Mouse (Mus musculus) CH12.LX (cell line): ENCODE measurements around the gene Ttc36. TPM values are rescaled to one million over a fixed set of nuclear protein-coding genes. Genes with fewer than 3 reads are reported as not detected.

Experiments used
- DNase-seq: peaks from one replicate; pipeline ENCODE4 v3.0.0-alpha.2; 2013; ENCODE audit errors: extremely low read depth
- H3K27ac ChIP-seq: 2 replicates; pipeline ENCODE4 v1.5.1; 2012; ENCODE audit warnings: low read depth, mild to moderate bottlenecking, control low read depth, moderate library complexity; ENCODE audit not compliant: insufficient read depth
- H3K27me3 ChIP-seq: replicated peaks from 2 replicates; pipeline ENCODE3; 2012; ENCODE audit warnings: inconsistent platforms
- H3K36me3 ChIP-seq, 2 experiments: replicated peaks in 1 of 2; 2 replicates each; pipeline versions ENCODE3 to v1.6.1; 2012; ENCODE audit warnings: inconsistent platforms in 1 of 2, low read length in 1 of 2, mild to moderate bottlenecking in 1 of 2, mixed read lengths in 1 of 2, moderate library complexity in 1 of 2; ENCODE audit not compliant: control insufficient read depth in 1 of 2, insufficient read depth in 1 of 2
- H3K4me1 ChIP-seq, 2 experiments: 2 replicates each; pipeline ENCODE4 v1.6.1; 2012; ENCODE audit warnings: inconsistent platforms in 1 of 2, moderate library complexity in 1 of 2; ENCODE audit not compliant: insufficient read depth in 2 of 2, control insufficient read depth in 1 of 2
- H3K4me2 ChIP-seq: 2 replicates; pipeline ENCODE4 v1.6.1; 2012; ENCODE audit warnings: low read depth, mild to moderate bottlenecking, control low read depth; ENCODE audit not compliant: poor library complexity, insufficient read depth, severe bottlenecking
- H3K4me3 ChIP-seq, 3 experiments: fragments of 150-350 bp in 1 of 3; sonication (generic) in 1 of 3; replicated peaks in 1 of 3; 2 replicates each; pipeline versions ENCODE3 to v1.5.1; 2011 to 2012; ENCODE audit warnings: low read depth in 2 of 3, low read length in 2 of 3, mild to moderate bottlenecking in 2 of 3, moderate library complexity in 2 of 3, control low read depth in 1 of 3, improper control_type of control experiment in 1 of 3, inconsistent platforms in 1 of 3, mixed read lengths in 1 of 3; ENCODE audit not compliant: poor library complexity in 1 of 3
- H3K79me2 ChIP-seq: replicated peaks from 2 replicates; pipeline ENCODE4 v1.6.1; 2012; ENCODE audit warnings: mild to moderate bottlenecking, moderate library complexity; ENCODE audit not compliant: control insufficient read depth, poor library complexity, insufficient read depth, severe bottlenecking; ENCODE audit errors: extremely low read depth
- H3K9ac ChIP-seq: 2 replicates; pipeline ENCODE4 v1.6.1; 2012; ENCODE audit warnings: low read depth, mild to moderate bottlenecking, control low read depth, moderate library complexity; ENCODE audit not compliant: insufficient read depth
- H3K9me3 ChIP-seq: replicated peaks from 2 replicates; pipeline ENCODE3; 2012; ENCODE audit warnings: low read length, inconsistent platforms, mixed read lengths
- CTCF ChIP-seq, 2 experiments: IDR thresholded peaks in 1 of 2; conservative IDR thresholded peaks in 1 of 2; 2 replicates each; pipeline ENCODE4 v1.5.1; 2011 to 2012; ENCODE audit warnings: low read depth in 2 of 2, low read length in 2 of 2, improper control_type of control experiment in 1 of 2, inconsistent platforms in 1 of 2, mild to moderate bottlenecking in 1 of 2, moderate library complexity in 1 of 2
- E2F4 ChIP-seq: IDR thresholded peaks from 2 replicates; pipeline ENCODE4 v1.6.1; 2011; ENCODE audit warnings: low read depth, low read length, improper control_type of control experiment; ENCODE audit not compliant: insufficient replicate concordance
- EP300 ChIP-seq: IDR thresholded peaks from 2 replicates; pipeline ENCODE4 v1.6.1; 2011; ENCODE audit warnings: low read length, improper control_type of control experiment
- ETS1 ChIP-seq: conservative IDR thresholded peaks from 2 replicates; pipeline ENCODE4 v1.6.1; 2012; ENCODE audit warnings: low read depth, mild to moderate bottlenecking, inconsistent platforms, low read length, improper control_type of control experiment, moderate library complexity
- GABPA ChIP-seq: IDR thresholded peaks from 2 replicates; pipeline ENCODE4 v1.6.1; 2012; ENCODE audit warnings: low read depth, low read length, improper control_type of control experiment, inconsistent platforms; ENCODE audit not compliant: insufficient replicate concordance
- HCFC1 ChIP-seq: IDR thresholded peaks from 2 replicates; pipeline ENCODE4 v1.6.1; 2012; ENCODE audit warnings: low read depth, mild to moderate bottlenecking, inconsistent platforms, low read length, improper control_type of control experiment
- IRF4 ChIP-seq: IDR thresholded peaks from 2 replicates; pipeline ENCODE4 v1.6.1; 2014; ENCODE audit warnings: low read depth, mild to moderate bottlenecking, inconsistent platforms, low read length, improper control_type of control experiment
- JUND ChIP-seq: conservative IDR thresholded peaks from 2 replicates; pipeline ENCODE4 v1.6.1; 2011; ENCODE audit warnings: low read depth, low read length, improper control_type of control experiment
- MAFK ChIP-seq: IDR thresholded peaks from 2 replicates; pipeline ENCODE4 v1.6.1; 2011; ENCODE audit warnings: low read length, improper control_type of control experiment; ENCODE audit not compliant: insufficient replicate concordance
- MAX ChIP-seq: IDR thresholded peaks from 2 replicates; pipeline ENCODE4 v1.6.1; 2011; ENCODE audit warnings: low read length, improper control_type of control experiment
- MAZ ChIP-seq: IDR thresholded peaks from 2 replicates; pipeline ENCODE4 v1.6.1; 2012; ENCODE audit warnings: low read depth, mild to moderate bottlenecking, inconsistent platforms, low read length, improper control_type of control experiment, moderate library complexity
- MEF2A ChIP-seq: IDR thresholded peaks from 2 replicates; pipeline ENCODE4 v1.6.1; 2014; ENCODE audit warnings: low read depth, mild to moderate bottlenecking, inconsistent platforms, low read length, improper control_type of control experiment, borderline replicate concordance
- NRF1 ChIP-seq: IDR thresholded peaks from 2 replicates; pipeline ENCODE4 v1.6.1; 2014; ENCODE audit warnings: low read depth, mild to moderate bottlenecking, inconsistent platforms, low read length, improper control_type of control experiment, moderate library complexity
- PAX5 ChIP-seq: IDR thresholded peaks from 2 replicates; pipeline ENCODE4 v1.6.1; 2012; ENCODE audit warnings: low read length, inconsistent platforms, mixed read lengths
- POLR2A ChIP-seq: IDR thresholded peaks from 2 replicates; pipeline ENCODE4 v1.6.1; 2011; ENCODE audit warnings: low read depth, mild to moderate bottlenecking, improper control_type of control experiment, low read length
- POLR2AphosphoS2 ChIP-seq: IDR thresholded peaks from 2 replicates; pipeline ENCODE4 v1.6.1; 2011; ENCODE audit warnings: low read depth, low read length, improper control_type of control experiment
- RAD21 ChIP-seq: IDR thresholded peaks from 2 replicates; pipeline ENCODE4 v1.6.1; 2011; ENCODE audit warnings: low read depth, mild to moderate bottlenecking, low read length, improper control_type of control experiment, moderate library complexity
- RCOR1 ChIP-seq: conservative IDR thresholded peaks from 2 replicates; pipeline ENCODE4 v1.6.1; 2012; ENCODE audit warnings: low read depth, mild to moderate bottlenecking, inconsistent platforms, low read length, improper control_type of control experiment
- SIN3A ChIP-seq: IDR thresholded peaks from 2 replicates; pipeline ENCODE4 v1.6.1; 2012; ENCODE audit warnings: low read length, improper control_type of control experiment, inconsistent platforms
- SMC3 ChIP-seq: IDR thresholded peaks from 2 replicates; pipeline ENCODE4 v1.6.1; 2011; ENCODE audit warnings: low read depth, low read length, improper control_type of control experiment
- TBP ChIP-seq: conservative IDR thresholded peaks from 2 replicates; pipeline ENCODE4 v1.6.1; 2011; ENCODE audit warnings: low read depth, low read length, improper control_type of control experiment
- USF1 ChIP-seq: IDR thresholded peaks from 2 replicates; pipeline ENCODE4 v1.6.1; 2014; ENCODE audit warnings: low read depth, mild to moderate bottlenecking, inconsistent platforms, low read length, improper control_type of control experiment
- ZC3H11A ChIP-seq: IDR thresholded peaks from 2 replicates; pipeline ENCODE4 v1.6.1; 2012; ENCODE audit warnings: low read depth, mild to moderate bottlenecking, inconsistent platforms, low read length, improper control_type of control experiment
- ZKSCAN1 ChIP-seq: IDR thresholded peaks from 2 replicates; pipeline ENCODE4 v1.6.1; 2012; ENCODE audit warnings: low read depth, inconsistent platforms, low read length, improper control_type of control experiment, borderline replicate concordance
- ZMIZ1 ChIP-seq: IDR thresholded peaks from 2 replicates; pipeline ENCODE4 v1.6.1; 2012; ENCODE audit warnings: low read depth, mild to moderate bottlenecking, inconsistent platforms, low read length, improper control_type of control experiment
- ZNF384 ChIP-seq: IDR thresholded peaks from 2 replicates; pipeline ENCODE4 v1.6.1; 2012; ENCODE audit warnings: low read depth, low read length, improper control_type of control experiment, inconsistent platforms
- dilution Hi-C: fragments of 300-500 bp; cut with MboI; formaldehyde crosslinking; loops from 2 replicates; pipeline ENCODE4 v1.14.3; 2020; ENCODE audit warnings: low sequenced_read_pairs; ENCODE audit not compliant: extremely low pct_unique_long_range_greater_than_20kb, extremely low pct_ligation_motif_present
- in situ Hi-C: fragments of 300-500 bp; cut with MboI; formaldehyde crosslinking; loops from 3 replicates; pipeline ENCODE4 v1.14.3; 2019; ENCODE audit warnings: low sequenced_read_pairs, low pct_ligation_motif_present, low pct_unique_long_range_greater_than_20kb, mixed read lengths
- polyA plus RNA-seq: library from polyadenylated mRNA; unstranded; fragments of >175 nt; gene quantifications from 2 replicates; pipeline ENCODE4 v1.2.1, GENCODE M21; 2012; ENCODE audit warnings: low read depth; ENCODE audit not compliant: insufficient read length
- total RNA-seq, 2 experiments: library from RNA; depleted of rRNA; stranded (reverse); fragments of 300-350 nt in 1 of 2; fragments of >200 nt in 1 of 2; gene quantifications; 2 replicates each; pipeline ENCODE4 v1.2.3; 2012 to 2014

Ttc36 gene
- total and polyA plus RNA-seq, 3 experiments = 0.51 to 0.68 TPM; not detected in 1

GRCm38 (mm10) chr9:44830506-44830905, 27.6 kb upstream of the Ttc36 start:
- DNase-seq = no peak

DNA sequence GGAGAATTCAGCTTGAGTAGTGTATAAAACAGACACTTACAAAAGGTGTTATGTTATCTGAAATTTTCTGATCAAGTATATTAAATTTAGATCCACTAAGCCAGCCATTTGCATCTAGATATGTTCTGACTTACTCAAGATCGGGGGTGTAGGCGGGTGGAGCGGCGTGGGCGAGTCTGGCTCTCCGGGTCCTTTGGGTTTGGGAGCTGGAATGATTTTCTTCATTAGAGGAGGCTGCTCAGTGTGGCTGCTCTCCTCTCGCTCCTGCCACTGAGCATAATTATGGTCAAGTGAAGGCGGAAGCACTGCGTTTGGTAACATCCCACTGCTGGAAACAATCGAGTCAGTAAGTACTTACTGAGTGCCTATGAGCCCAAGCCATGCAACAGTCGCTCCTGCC, 26.1 kb upstream of the Ttc36 start:
- no peak overlapping the region for H3K4me3 ChIP-seq
- no peak overlapping the region for H3K4me2 ChIP-seq
- in situ Hi-C loops (no loop called here), dilution Hi-C loops (no loop called here)
- peaks cover 84 to 96% of the 10 kb centered on the region in 2 experiments for H3K36me3 ChIP-seq
- H3K4me1 ChIP-seq = no peaks in the 10 kb centered on the region
- DNase-seq = no peak
- no peak overlapping the region for H3K27ac ChIP-seq
- H3K9ac ChIP-seq = no peak overlapping the region
- H3K27me3 ChIP-seq = no peaks in the 10 kb centered on the region
- TF ChIP-seq RCOR1 = no peak
- no peak for TF ChIP-seq MEF2A
- no peak for TF ChIP-seq MAZ
- no peak for TF ChIP-seq SMC3
- TF ChIP-seq, all 38 proteins: peak for 0
- Histone ChIP-seq H3K9me3 (no peaks in the 10 kb centered on the region), H3K79me2 (no peaks in the 10 kb centered on the region)

More at GRCm38 (mm10) chr9:44830506-44830905, 27.6 kb upstream of the Ttc36 start:
- Histone ChIP-seq H3K4me3 (no peak overlapping the region), H3K36me3 (peaks cover 86 to 97% of the 10 kb centered on the region in 2 experiments), H3K4me2 (no peak overlapping the region), H3K9ac (no peak overlapping the region), H3K27ac (no peak overlapping the region)
- no peak for TF ChIP-seq RAD21
- no peak for TF ChIP-seq HCFC1
- TF ChIP-seq ZMIZ1 = no peak
- no peak for TF ChIP-seq GABPA
- TF ChIP-seq POLR2A = no peak
- TF ChIP-seq PAX5 = no peak
- TF ChIP-seq MAX = no peak
- no peak for TF ChIP-seq ZC3H11A
- no peak for TF ChIP-seq RCOR1
- no peak for TF ChIP-seq ZNF384
- no peak for TF ChIP-seq NRF1
- TF ChIP-seq JUND = no peak
- TF ChIP-seq, all 38 proteins: peak for 0
- Histone ChIP-seq H3K79me2 (no peaks in the 10 kb centered on the region), H3K27me3 (no peaks in the 10 kb centered on the region), H3K4me1 (no peaks in the 10 kb centered on the region; a peak in 1 of 4 replicates), H3K9me3 (no peaks in the 10 kb centered on the region)
- dilution Hi-C loops = no loop called here
- in situ Hi-C loops = no loop called here

DNA sequence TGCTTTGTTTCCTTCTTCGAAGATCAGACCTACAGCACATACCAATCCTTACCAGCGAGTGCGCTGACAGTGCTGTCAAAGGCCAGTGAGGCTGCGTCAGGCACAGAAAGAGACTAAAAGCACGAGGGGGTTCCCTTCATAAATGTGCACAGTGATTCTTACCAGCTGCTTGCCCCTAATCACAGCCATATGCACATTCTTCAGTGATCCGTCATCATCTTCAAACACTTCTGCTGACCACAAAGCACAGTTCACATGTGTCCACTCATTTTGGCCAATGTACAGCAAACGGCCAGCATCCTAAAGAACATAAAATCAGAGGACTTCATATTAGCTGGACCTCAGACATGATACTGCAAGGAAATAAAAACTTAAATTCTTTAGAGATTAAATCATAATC, 23.8 kb upstream of the Ttc36 start:
- DNase-seq = no peak
- Histone ChIP-seq H3K9ac (no peak overlapping the region), H3K79me2 (0 out of 2 replicates have a peak, but pooled peaks cover 4% of the 10 kb centered on the region), H3K27me3 (no peaks in the 10 kb centered on the region), H3K36me3 (peaks cover 82 to 96% of the 10 kb centered on the region in 2 experiments), H3K4me2 (no peak overlapping the region), H3K27ac (no peak overlapping the region), H3K4me3 (no peak overlapping the region), H3K9me3 (no peaks in the 10 kb centered on the region), H3K4me1 (no peaks in the 10 kb centered on the region)
- TF ChIP-seq HCFC1 (no peak), USF1 (no peak), RCOR1 (no peak), IRF4 (no peak), E2F4 (no peak), SIN3A (no peak), ZKSCAN1 (no peak), MAFK (no peak), POLR2AphosphoS2 (no peak), ETS1 (no peak), CTCF (conservative IDR thresholded peaks at IDR 0.05 in 1 of 2, IDR thresholded peaks at IDR 0.05 in 1 of 2; ENCODE audit: low read depth in 2 of 2, low read length in 2 of 2) (no peak), ZNF384 (no peak), EP300 (no peak), TBP (no peak)
- in situ Hi-C loops (no loop called here), dilution Hi-C loops (no loop called here)
